Mouse (Mus musculus) testis, adult 2 months (tissue): ENCODE results near the gene 2010003K11Rik.

Experiments
- CTCF ChIP-seq: fragments of 200-500 bp; IDR thresholded peaks from 2 replicates; pipeline ENCODE4 v1.5.1; 2012; ENCODE audit warnings: low read depth, mild to moderate bottlenecking, inconsistent platforms, low read length, moderate library complexity; ENCODE audit not compliant: control insufficient read depth, insufficient read depth, insufficient replicate concordance
- POLR2A ChIP-seq: fragments of 200-500 bp; IDR thresholded peaks from 2 replicates; pipeline ENCODE4 v1.6.1; 2012; ENCODE audit warnings: low read depth, mild to moderate bottlenecking, inconsistent platforms, low read length, moderate library complexity; ENCODE audit not compliant: control insufficient read depth

GRCm38 (mm10) chr19:4456227-4456626 is 42.2 kb downstream of the 2010003K11Rik start:
- no peak for TF ChIP-seq POLR2A
- peak; percentile 80; the same call in 1 of the 2 replicates for TF ChIP-seq CTCF
